Mouse (Mus musculus): ENCODE measurements around the gene Gm45140.

- TF ChIP-seq GATA1 (IDR thresholded peaks at IDR 0.05; ENCODE audit: low read length) (no peak), TAL1 (IDR thresholded peaks at IDR 0.05; ENCODE audit: low read length) (no peak)
Measured at GRCm38 (mm10) chr6:87774466-87774865, 61.1 kb downstream of the Gm45140 start.
